Mouse (Mus musculus) embryonic facial prominence, embryonic 14.5 days (tissue): ENCODE results near the gene Hsd3b2. TPM values are rescaled to one million over a fixed set of nuclear protein-coding genes. Genes with fewer than 3 reads are reported as not detected.

Experiments
- ATAC-seq: fragments of 200-750 bp; cut with Nextera tagmentation; 2 replicates; pipeline ENCODE4 v1.8.0; 2017; ENCODE audit warnings: low read depth, moderate number of reproducible peaks, moderate TSS enrichment
- DNase-seq: peaks from one replicate; pipeline ENCODE4 v3.0.0-alpha.2; 2015; ENCODE audit warnings: low spot score
- H3K27ac ChIP-seq: fragments of 300-500 bp; sonication (generic); replicated peaks from 2 replicates; pipeline ENCODE4 v1.5.1; 2014; ENCODE audit warnings: low read depth, mild to moderate bottlenecking, low read length, moderate library complexity
- H3K27me3 ChIP-seq: fragments of 300-500 bp; sonication (generic); replicated peaks from 2 replicates; pipeline ENCODE4 v1.6.1; 2014; ENCODE audit warnings: low read length; ENCODE audit not compliant: control insufficient read depth, insufficient read depth
- H3K36me3 ChIP-seq: fragments of 300-500 bp; sonication (generic); 2 replicates; pipeline ENCODE4 v1.6.1; 2014; ENCODE audit warnings: low read length, mixed read lengths; ENCODE audit not compliant: control insufficient read depth, insufficient read depth
- H3K4me1 ChIP-seq: fragments of 300-500 bp; sonication (generic); 2 replicates; pipeline ENCODE4 v1.6.1; 2014; ENCODE audit warnings: antibody characterized with exemption, low read length; ENCODE audit not compliant: control insufficient read depth, insufficient read depth
- H3K4me2 ChIP-seq: fragments of 300-500 bp; sonication (generic); 2 replicates; pipeline ENCODE4 v1.6.1; 2014; ENCODE audit warnings: low read depth, mild to moderate bottlenecking, low read length, moderate library complexity, mixed read lengths
- H3K4me3 ChIP-seq: fragments of 300-500 bp; sonication (generic); 2 replicates; pipeline ENCODE4 v1.5.1; 2014; ENCODE audit warnings: low read depth, mild to moderate bottlenecking, low read length
- H3K9ac ChIP-seq: fragments of 300-500 bp; sonication (generic); 2 replicates; pipeline ENCODE4 v1.6.1; 2014; ENCODE audit warnings: low read depth, mild to moderate bottlenecking, low read length, moderate library complexity, mixed read lengths
- H3K9me3 ChIP-seq: fragments of 300-500 bp; sonication (generic); 2 replicates; pipeline ENCODE4 v1.6.1; 2016; ENCODE audit warnings: low read length; ENCODE audit not compliant: control insufficient read depth
- WGBS: fragments of 180-500 bp; shearing (Covaris S2); extraction: QIAGEN DNeasy Blood & Tissue Kit; methylation state at CpG from one replicate; pipeline ENCODE4 v1.1.7; 2014; 5-methylcytosine and 5-hydroxymethylcytosine counted together
- polyA plus RNA-seq: library from polyadenylated mRNA; unstranded; fragments of >200 nt; fragmentation: Nextera tagmentation; extraction: Ambion mirVana; gene quantifications from 2 replicates; pipeline ENCODE4 v1.2.1, GENCODE M21; 2014

The Hsd3b2 gene
- polyA plus RNA-seq, 1 experiment from 2014 or later = not detected

DNA sequence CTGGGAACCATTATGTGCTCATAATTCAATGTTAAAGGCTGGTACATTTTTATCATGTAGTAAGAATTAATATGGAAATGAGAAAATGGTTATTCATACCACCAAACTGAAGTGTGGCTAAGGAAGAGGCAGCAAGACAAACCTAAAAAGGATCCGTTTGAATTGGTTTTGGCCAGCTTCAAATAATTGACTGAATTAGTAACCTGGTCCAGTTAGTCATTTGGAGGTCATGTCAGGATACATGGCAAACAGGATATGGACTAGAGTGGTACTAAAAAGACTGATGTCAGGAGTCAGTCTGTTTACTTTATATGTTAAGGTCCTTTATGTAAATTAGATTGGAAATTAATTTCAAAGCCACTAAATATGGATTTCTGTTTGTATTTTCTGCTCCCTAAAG, 41.9 kb downstream of the Hsd3b2 start:
- Histone ChIP-seq H3K27me3 (no peaks in the 10 kb centered on the region), H3K4me3 (no peak overlapping the region), H3K36me3 (no peaks in the 10 kb centered on the region), H3K9me3 (no peaks in the 10 kb centered on the region), H3K27ac (no peak overlapping the region), H3K4me2 (no peak overlapping the region), H3K9ac (no peak overlapping the region), H3K4me1 (no peaks in the 10 kb centered on the region)
- WGBS = 72% methylated on average over 1 of the region's 1 CpGs
- ATAC-seq = no peak
- no peak for DNase-seq

DNA sequence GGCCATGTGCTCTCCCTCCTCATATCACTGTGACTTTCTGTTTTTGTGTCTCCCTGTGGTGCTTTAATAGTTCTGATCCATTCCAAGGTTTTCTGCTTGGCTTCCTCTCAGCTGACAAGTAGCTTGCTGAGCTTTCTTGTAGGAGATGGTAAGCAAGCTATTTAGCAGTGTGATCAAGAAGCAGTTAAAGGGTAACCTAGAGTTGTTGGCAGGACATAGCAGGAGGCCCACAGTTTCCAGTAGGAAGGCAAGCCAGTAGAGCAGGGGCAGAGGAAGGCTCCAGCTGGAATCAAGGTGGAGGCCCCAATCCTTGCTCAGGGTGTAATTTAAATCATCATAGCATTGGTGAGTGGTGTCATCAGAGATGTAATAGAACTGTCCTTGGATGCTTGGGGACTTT, 43.6 kb downstream of the Hsd3b2 start:
- Histone ChIP-seq H3K9me3 (no peaks in the 10 kb centered on the region), H3K4me2 (no peak overlapping the region), H3K4me1 (no peaks in the 10 kb centered on the region), H3K9ac (no peak overlapping the region), H3K27ac (no peak overlapping the region), H3K4me3 (no peak overlapping the region), H3K27me3 (no peaks in the 10 kb centered on the region), H3K36me3 (no peaks in the 10 kb centered on the region)
- ATAC-seq (no peak), DNase-seq (no peak)

Other genes with a start within 250 kb of the Hsd3b2 start
- not detected in 2 replicates for gene Hsd3b4, start 214.0 kb downstream of the Hsd3b2 start, polyA plus RNA-seq
- gene Gm10681, start 135.7 kb downstream of the Hsd3b2 start, polyA plus RNA-seq = not detected in 2 replicates
- not detected in 2 replicates for gene Hsd3b5, start 94.3 kb downstream of the Hsd3b2 start, polyA plus RNA-seq
- not detected in 2 replicates for gene Hsd3b3, start 38.6 kb upstream of the Hsd3b2 start, polyA plus RNA-seq
- 1.3 and 2.7 TPM in 2 replicates for gene Hsd3b6, start 89.9 kb upstream of the Hsd3b2 start, polyA plus RNA-seq
- not detected in 2 replicates for gene Hsd3b1, start 135.3 kb upstream of the Hsd3b2 start, polyA plus RNA-seq
- gene Hao2, start 168.7 kb upstream of the Hsd3b2 start, polyA plus RNA-seq = not detected in 2 replicates